Mouse (Mus musculus): Measurements from ENCODE around the gene Slc35d2. TPM values are rescaled to one million over a fixed set of nuclear protein-coding genes. Genes with fewer than 3 reads are reported as not detected.

Slc35d2 gene
- total and polyA plus RNA-seq, 2 experiments, result 33.7 to 48.8 TPM

- H3K4me1 ChIP-seq (ENCODE audit: control insufficient read depth, insufficient read depth, low read length), result peaks cover 27% of the 10 kb centered on the region
- peaks cover 3% of the 10 kb centered on the region; the same call in 1 of the 2 replicates for H3K79me2 ChIP-seq (ENCODE audit: control insufficient read depth, insufficient read depth, low read length)
- WGBS, result 16% methylated on average over 15 of the region's 15 CpGs
- peaks cover 2% of the 10 kb centered on the region; the same call in 1 of the 2 replicates for H3K36me3 ChIP-seq (ENCODE audit: control insufficient read depth, insufficient read depth, low read length)
- peak overlapping the region; percentile 92 for H3K9ac ChIP-seq (ENCODE audit: low read depth, low read length)
- peak overlapping the region; percentile 86 for H3K4me3 ChIP-seq (ENCODE audit: insufficient read depth, low read depth, low read length)
- H3K27ac ChIP-seq (replicated peaks; ENCODE audit: insufficient read depth, low read depth, low read length), result peak overlapping the region; percentile 93
- H3K27me3 ChIP-seq (ENCODE audit: control insufficient read depth, insufficient read depth, low read length), result no peaks in the 10 kb centered on the region
- DNase-seq (ENCODE audit: extremely low read depth, low read depth, low spot score), result peak; percentile 96
- TF ChIP-seq CTCF (IDR thresholded peaks at IDR 0.05; ENCODE audit: low read depth, low read length) (peak; percentile 44), POLR2A (IDR thresholded peaks at IDR 0.05; ENCODE audit: extremely low read depth, insufficient read depth, low read length) (no peak)
Measured at GRCm38 (mm10) chr13:64129616-64130375, 628 bp upstream of the Slc35d2 start.

- WGBS, result 82% methylated on average over 4 of the region's 4 CpGs
Measured at GRCm38 (mm10) chr13:64126316-64126715, 2.9 kb downstream of the Slc35d2 start.

GRCm38 (mm10) chr13:64124886-64125285, 4.3 kb downstream of the Slc35d2 start:
- peaks cover 28% of the 10 kb centered on the region for H3K4me1 ChIP-seq (ENCODE audit: control insufficient read depth, insufficient read depth, low read length)
- H3K36me3 ChIP-seq (ENCODE audit: control insufficient read depth, insufficient read depth, low read length), result peaks cover 15% of the 10 kb centered on the region
- H3K27ac ChIP-seq (replicated peaks; ENCODE audit: insufficient read depth, low read depth, low read length), result peak overlapping the region; percentile 68
- H3K9ac ChIP-seq (ENCODE audit: low read depth, low read length), result no peak overlapping the region
- 21% methylated on average over 6 of the region's 6 CpGs for WGBS
- TF ChIP-seq POLR2A (IDR thresholded peaks at IDR 0.05; ENCODE audit: extremely low read depth, insufficient read depth, low read length) (no peak), CTCF (IDR thresholded peaks at IDR 0.05; ENCODE audit: low read depth, low read length) (no peak)
- no peak overlapping the region for H3K4me3 ChIP-seq (ENCODE audit: insufficient read depth, low read depth, low read length)
- H3K79me2 ChIP-seq (ENCODE audit: control insufficient read depth, insufficient read depth, low read length), result peaks cover 3% of the 10 kb centered on the region; the same call in 1 of the 2 replicates
- no peaks in the 10 kb centered on the region for H3K27me3 ChIP-seq (ENCODE audit: control insufficient read depth, insufficient read depth, low read length)
- DNase-seq (ENCODE audit: extremely low read depth, low read depth, low spot score), result peak; percentile 87

More at GRCm38 (mm10) chr13:64126316-64126715, 2.9 kb downstream of the Slc35d2 start:
- TF ChIP-seq POLR2A (IDR thresholded peaks at IDR 0.05; ENCODE audit: extremely low read depth, insufficient read depth, low read length) (no peak), CTCF (IDR thresholded peaks at IDR 0.05; ENCODE audit: low read depth, low read length) (no peak)
- Histone ChIP-seq H3K36me3 (ENCODE audit: control insufficient read depth, insufficient read depth, low read length) (peaks cover 6% of the 10 kb centered on the region), H3K27ac (replicated peaks; ENCODE audit: insufficient read depth, low read depth, low read length) (peak overlapping the region; percentile 68), H3K79me2 (ENCODE audit: control insufficient read depth, insufficient read depth, low read length) (peaks cover 3% of the 10 kb centered on the region; the same call in 1 of the 2 replicates), H3K4me3 (ENCODE audit: insufficient read depth, low read depth, low read length) (no peak overlapping the region), H3K4me1 (ENCODE audit: control insufficient read depth, insufficient read depth, low read length) (peaks cover 35% of the 10 kb centered on the region), H3K9ac (ENCODE audit: low read depth, low read length) (no peak overlapping the region), H3K27me3 (ENCODE audit: control insufficient read depth, insufficient read depth, low read length) (no peaks in the 10 kb centered on the region)
- peak; percentile 21 for DNase-seq (ENCODE audit: extremely low read depth, low read depth, low spot score)

- H3K36me3 ChIP-seq (ENCODE audit: control insufficient read depth, insufficient read depth, low read length), result peaks cover 20% of the 10 kb centered on the region
- no peak overlapping the region; the same call in 1 of the 2 replicates for H3K4me3 ChIP-seq (ENCODE audit: insufficient read depth, low read depth, low read length)
- 23% methylated on average over 6 of the region's 6 CpGs for WGBS
- H3K27me3 ChIP-seq (ENCODE audit: control insufficient read depth, insufficient read depth, low read length), result no peaks in the 10 kb centered on the region
- peak; percentile 100 for DNase-seq (ENCODE audit: extremely low read depth, low read depth, low spot score)
- peak overlapping the region; percentile 31 for H3K27ac ChIP-seq (replicated peaks; ENCODE audit: insufficient read depth, low read depth, low read length)
- H3K79me2 ChIP-seq (ENCODE audit: control insufficient read depth, insufficient read depth, low read length), result no peaks in the 10 kb centered on the region; the same call in 1 of the 2 replicates
- no peak overlapping the region for H3K9ac ChIP-seq (ENCODE audit: low read depth, low read length)
- TF ChIP-seq CTCF (IDR thresholded peaks at IDR 0.05; ENCODE audit: low read depth, low read length) (no peak), POLR2A (IDR thresholded peaks at IDR 0.05; ENCODE audit: extremely low read depth, insufficient read depth, low read length) (no peak)
- peaks cover 28% of the 10 kb centered on the region for H3K4me1 ChIP-seq (ENCODE audit: control insufficient read depth, insufficient read depth, low read length)
Measured at GRCm38 (mm10) chr13:64123491-64124188, 5.5 kb downstream of the Slc35d2 start.

- no peak overlapping the region for H3K9ac ChIP-seq (ENCODE audit: low read depth, low read length)
- no peak for DNase-seq (ENCODE audit: extremely low read depth, low read depth, low spot score)
- H3K4me1 ChIP-seq (ENCODE audit: control insufficient read depth, insufficient read depth, low read length), result peaks cover 12% of the 10 kb centered on the region
- no peak for TF ChIP-seq CTCF (IDR thresholded peaks at IDR 0.05; ENCODE audit: low read depth, low read length)
- no peak for TF ChIP-seq POLR2A (IDR thresholded peaks at IDR 0.05; ENCODE audit: extremely low read depth, insufficient read depth, low read length)
- peaks cover 35% of the 10 kb centered on the region for H3K36me3 ChIP-seq (ENCODE audit: control insufficient read depth, insufficient read depth, low read length)
- H3K4me3 ChIP-seq (ENCODE audit: insufficient read depth, low read depth, low read length), result no peak overlapping the region
- no peaks in the 10 kb centered on the region for H3K79me2 ChIP-seq (ENCODE audit: control insufficient read depth, insufficient read depth, low read length)
- no peak overlapping the region for H3K27ac ChIP-seq (replicated peaks; ENCODE audit: insufficient read depth, low read depth, low read length)
- 87% methylated on average over 4 of the region's 4 CpGs for WGBS
- no peaks in the 10 kb centered on the region for H3K27me3 ChIP-seq (ENCODE audit: control insufficient read depth, insufficient read depth, low read length)
Measured at GRCm38 (mm10) chr13:64120760-64121159, 8.4 kb downstream of the Slc35d2 start.

Data from liver, adult 2 months (tissue).